Mouse (Mus musculus) liver, embryonic 16.5 days (tissue): ENCODE results near the gene Plekha4. TPM values are rescaled to one million over a fixed set of nuclear protein-coding genes. Genes with fewer than 3 reads are reported as not detected.

Experiments
- ATAC-seq: fragments of 200-750 bp; cut with Nextera tagmentation; 2 replicates; pipeline ENCODE4 v1.8.0; 2017; ENCODE audit warnings: low read depth, mild to moderate bottlenecking, moderate number of reproducible peaks, moderate library complexity
- H3K27ac ChIP-seq: fragments of 300-500 bp; sonication (generic); 2 replicates; pipeline ENCODE4 v1.5.1; 2014; ENCODE audit warnings: mild to moderate bottlenecking, low read length
- H3K27me3 ChIP-seq: fragments of 300-500 bp; sonication (generic); 2 replicates; pipeline ENCODE4 v1.6.1; 2014; ENCODE audit warnings: low read depth, low read length, mixed read lengths; ENCODE audit not compliant: control insufficient read depth, insufficient read depth
- H3K36me3 ChIP-seq: fragments of 300-500 bp; sonication (generic); 2 replicates; pipeline ENCODE4 v1.6.1; 2014; ENCODE audit warnings: mild to moderate bottlenecking; ENCODE audit not compliant: control insufficient read depth, insufficient read depth
- H3K4me1 ChIP-seq: fragments of 300-500 bp; sonication (generic); 2 replicates; pipeline ENCODE4 v1.6.1; 2014; ENCODE audit warnings: low read depth, low read length, mixed read lengths; ENCODE audit not compliant: control insufficient read depth
- H3K4me2 ChIP-seq: fragments of 300-500 bp; sonication (generic); 2 replicates; pipeline ENCODE4 v1.6.1; 2014; ENCODE audit warnings: low read depth, low read length, mixed read lengths
- H3K4me3 ChIP-seq: fragments of 300-500 bp; sonication (generic); 2 replicates; pipeline ENCODE4 v1.5.1; 2014; ENCODE audit warnings: low read depth, mild to moderate bottlenecking, low read length
- H3K9ac ChIP-seq: fragments of 300-500 bp; sonication (generic); 2 replicates; pipeline ENCODE4 v1.6.1; 2014; ENCODE audit warnings: low read depth, low read length
- H3K9me3 ChIP-seq: fragments of 300-500 bp; sonication (generic); replicated peaks from 2 replicates; pipeline ENCODE4 v1.6.1; 2016; ENCODE audit warnings: low read length; ENCODE audit not compliant: control insufficient read depth
- WGBS: fragments of 180-500 bp; shearing (Covaris S2); extraction: QIAGEN DNeasy Blood & Tissue Kit; methylation state at CpG from one replicate; pipeline ENCODE4 v1.1.7; 2014; ENCODE audit not compliant: insufficient replicate concordance; 5-methylcytosine and 5-hydroxymethylcytosine counted together
- polyA plus RNA-seq: library from polyadenylated mRNA; unstranded; fragments of >200 nt; fragmentation: Nextera tagmentation; extraction: Ambion mirVana; gene quantifications from 2 replicates; pipeline ENCODE4 v1.2.1, GENCODE M21; 2015

The Plekha4 gene
- polyA plus RNA-seq, 1 experiment from 2014 or later: 0.78 TPM

DNA sequence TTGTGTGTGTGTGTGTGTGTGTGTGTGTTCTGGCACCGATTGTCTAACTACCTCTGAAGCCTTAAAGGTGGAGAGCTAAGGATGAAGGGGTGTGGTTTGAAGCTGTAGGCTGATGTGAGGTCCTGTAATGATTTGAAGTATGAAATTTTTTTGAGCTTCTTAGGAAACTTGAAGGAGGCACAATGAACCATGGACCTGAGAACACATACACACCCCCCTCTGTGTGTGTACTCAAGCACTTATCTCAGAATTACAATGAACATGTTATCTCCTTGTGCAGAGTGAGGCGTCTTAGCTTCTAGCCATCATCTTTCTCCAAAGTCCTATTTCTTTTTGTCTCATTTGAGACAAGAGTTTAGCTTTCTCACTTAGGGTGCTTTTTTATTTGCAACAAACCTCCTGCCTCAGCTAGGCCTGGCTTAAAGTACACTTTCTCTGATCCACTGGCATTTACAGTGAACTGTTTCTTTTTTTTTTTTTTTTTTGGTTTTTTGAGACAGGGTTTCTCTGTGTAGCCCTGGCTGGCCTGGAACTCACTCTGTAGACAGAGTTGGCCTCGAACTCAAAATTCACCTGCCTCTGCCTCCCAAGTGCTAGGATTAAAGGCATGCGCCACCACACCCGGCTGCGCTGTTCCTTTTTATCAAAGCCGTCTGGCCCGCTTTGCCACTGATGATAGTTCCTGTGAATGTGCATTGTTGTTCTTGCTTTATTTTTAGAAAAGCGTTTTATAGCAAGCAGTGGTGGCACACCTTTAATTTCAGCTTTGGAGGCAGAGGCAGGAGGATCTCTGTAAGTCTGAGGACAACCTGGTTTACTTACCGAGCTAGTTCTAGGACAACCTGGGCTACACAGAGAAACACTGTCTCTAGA lies 42.7 kb downstream of the Plekha4 start:
- peak overlapping the region; percentile 63 for H3K4me3 ChIP-seq
- no peaks in the 10 kb centered on the region for H3K9me3 ChIP-seq
- peak; percentile 33; the same call in 1 of the 2 replicates for ATAC-seq
- WGBS: 29% methylated on average over 10 of the region's 10 CpGs
- H3K9ac ChIP-seq: peak overlapping the region; percentile 39; the same call in 1 of the 2 replicates
- H3K27ac ChIP-seq: peak overlapping the region; percentile 86
- H3K36me3 ChIP-seq: no peaks in the 10 kb centered on the region
- H3K4me2 ChIP-seq: peak overlapping the region; percentile 94
- peaks cover 62% of the 10 kb centered on the region for H3K4me1 ChIP-seq
- H3K27me3 ChIP-seq: no peaks in the 10 kb centered on the region

DNA sequence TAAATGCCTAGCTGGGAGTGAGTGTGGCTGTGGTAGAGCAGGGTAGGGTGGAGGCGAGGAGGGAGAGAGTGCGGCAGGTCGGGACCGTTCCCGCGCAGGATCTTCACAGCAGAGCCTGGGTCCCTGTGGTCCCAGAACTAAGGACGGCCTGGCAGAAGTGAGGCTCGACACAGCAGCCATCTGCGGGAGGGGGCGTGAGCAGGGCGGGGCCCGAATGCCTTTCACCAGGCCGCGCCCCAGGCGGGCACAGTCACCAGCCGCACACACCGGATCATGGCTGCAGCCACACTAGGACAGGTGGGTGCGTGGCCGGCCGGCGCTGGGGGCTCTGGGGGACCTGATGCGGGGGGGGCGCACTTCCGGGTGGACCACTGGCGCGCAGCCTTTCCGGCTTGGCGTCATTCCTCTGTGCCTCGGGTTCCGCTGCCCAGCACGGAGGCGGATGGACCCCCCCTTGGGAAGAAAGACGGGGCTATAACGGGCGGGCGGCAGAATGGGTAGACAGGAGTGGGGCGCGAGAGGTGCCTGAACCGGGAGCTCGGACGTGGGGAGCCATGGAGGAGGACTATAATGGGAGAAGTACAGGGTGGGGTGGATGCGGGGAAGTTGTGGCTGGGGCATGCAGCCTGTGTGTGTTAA lies 44.1 kb downstream of the Plekha4 start, which contains the start of gene Bcat2:
TSS of gene Bcat2 (plus strand) at position 51 of the 639 bp plus-strand sequence.
- 5% methylated on average over 41 of the region's 42 CpGs for WGBS
- Histone ChIP-seq H3K4me2 (peak within 1 kb of the TSS; percentile 94), H3K36me3 (no peaks in the 10 kb centered on the region), H3K27me3 (no peaks in the 10 kb centered on the region), H3K4me3 (peak within 1 kb of the TSS; percentile 65), H3K27ac (peak within 1 kb of the TSS; percentile 86), H3K9me3 (no peaks in the 10 kb centered on the region), H3K9ac (peak within 1 kb of the TSS; percentile 59), H3K4me1 (peaks cover 59% of the 10 kb centered on the region)
- peak; percentile 47 for ATAC-seq

DNA sequence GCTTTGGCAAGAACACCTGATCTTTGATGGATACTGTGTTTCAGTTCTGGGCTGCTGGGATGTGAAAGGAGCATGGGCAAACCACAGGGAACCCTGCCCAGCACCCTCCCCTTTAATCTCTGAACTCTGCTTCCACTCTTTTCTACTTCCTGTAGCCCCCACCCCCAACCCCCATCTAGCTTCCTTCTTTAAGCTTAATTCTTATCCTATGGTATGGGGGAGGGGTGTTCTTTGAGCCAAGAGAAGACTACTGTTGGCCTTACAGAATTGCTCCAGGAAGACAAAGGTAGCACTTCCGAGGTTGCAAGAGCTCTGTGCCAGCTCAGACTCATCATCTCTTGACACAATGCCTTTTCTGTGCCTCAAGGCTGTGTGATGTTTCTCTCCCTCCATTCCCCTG lies 45.8 kb downstream of the Plekha4 start:
- no peak for ATAC-seq
- Histone ChIP-seq H3K4me3 (peak overlapping the region; percentile 65; the same call in 1 of the 2 replicates), H3K4me2 (peak overlapping the region; percentile 73), H3K9me3 (no peaks in the 10 kb centered on the region), H3K9ac (no peak overlapping the region; the same call in 1 of the 2 replicates), H3K27me3 (no peaks in the 10 kb centered on the region), H3K4me1 (peaks cover 59% of the 10 kb centered on the region), H3K36me3 (0 out of 2 replicates have a peak, but pooled peaks cover 6% of the 10 kb centered on the region), H3K27ac (no peak overlapping the region; the same call in 1 of the 2 replicates)
- WGBS: 16% methylated on average over 1 of the region's 1 CpGs

DNA sequence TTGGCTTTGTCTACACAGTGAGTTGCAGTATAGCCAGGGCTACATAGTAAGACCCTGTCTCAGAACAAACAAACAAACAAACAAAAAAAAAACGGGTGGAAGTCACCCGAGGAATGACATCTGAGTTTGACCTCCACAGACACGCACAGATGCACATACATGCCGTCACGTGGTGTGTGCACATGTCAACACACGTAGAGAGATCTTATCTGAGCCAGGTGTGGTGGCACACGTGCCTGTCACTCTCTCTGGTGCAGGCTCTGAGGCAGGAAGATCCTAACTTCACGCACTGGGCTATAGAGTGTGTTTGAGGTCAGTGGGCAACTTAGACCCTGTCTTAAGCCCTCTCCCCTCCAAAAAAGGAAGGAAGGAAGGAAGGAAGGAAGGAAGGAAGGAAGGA lies 47.8 kb downstream of the Plekha4 start:
- H3K4me2 ChIP-seq: peak overlapping the region; percentile 53
- 48% methylated on average over 8 of the region's 8 CpGs for WGBS
- 0 out of 2 replicates have a peak, but pooled peaks cover 6% of the 10 kb centered on the region for H3K36me3 ChIP-seq
- peak overlapping the region; percentile 47 for H3K9ac ChIP-seq
- H3K4me1 ChIP-seq: peaks cover 41% of the 10 kb centered on the region
- peak overlapping the region; percentile 50 for H3K27ac ChIP-seq
- no peaks in the 10 kb centered on the region for H3K27me3 ChIP-seq
- no peaks in the 10 kb centered on the region for H3K9me3 ChIP-seq
- no peak for ATAC-seq
- H3K4me3 ChIP-seq: peak overlapping the region; percentile 58

DNA sequence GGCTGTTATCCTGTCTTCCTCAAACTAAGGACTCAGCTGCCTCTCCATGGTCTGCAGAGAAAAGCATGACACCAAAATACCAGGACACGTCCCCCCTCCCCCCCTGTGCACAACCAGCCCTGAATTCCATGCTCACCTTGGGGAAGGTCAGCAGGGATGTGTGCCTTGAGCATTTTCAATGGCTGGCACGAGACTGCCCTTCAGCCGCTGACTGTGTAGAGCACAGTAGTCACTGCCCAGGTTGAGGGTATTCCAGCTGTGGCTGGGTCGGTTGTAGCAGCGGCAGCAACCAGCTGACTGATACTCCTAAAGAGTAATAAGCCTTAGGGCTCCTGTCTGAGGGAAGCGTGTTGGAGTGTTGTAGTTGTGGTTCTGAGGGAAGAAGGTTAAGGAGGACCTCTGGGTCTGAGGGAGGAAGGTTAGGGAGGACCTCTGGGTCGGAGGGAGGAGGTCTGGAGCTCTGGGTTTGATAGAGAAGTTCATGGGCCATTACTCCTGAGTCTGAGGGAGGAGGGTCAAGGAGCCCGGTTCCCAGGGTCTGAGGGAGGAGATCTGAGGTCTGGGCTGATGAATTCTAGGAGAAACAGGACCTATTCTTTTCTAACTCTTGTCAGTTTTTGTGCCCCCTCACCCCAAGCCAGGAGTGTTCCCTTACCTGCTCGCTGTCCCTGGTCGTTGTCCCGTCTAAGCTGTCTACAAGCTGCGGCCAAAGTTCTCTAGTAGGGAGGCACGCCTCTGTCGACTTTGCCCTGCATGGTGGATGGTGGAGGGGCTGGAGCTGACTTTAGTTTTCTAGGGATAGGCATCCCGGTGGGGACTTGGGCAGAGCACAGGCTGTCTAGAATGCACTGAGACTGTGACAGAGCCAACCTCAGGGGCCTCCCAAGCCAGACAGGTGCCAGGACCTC lies 48.6 kb downstream of the Plekha4 start:
- peak overlapping the region; percentile 62 for H3K27ac ChIP-seq
- H3K4me3 ChIP-seq: peak overlapping the region; percentile 58
- WGBS: 64% methylated on average over 15 of the region's 15 CpGs
- peak overlapping the region; percentile 53 for H3K4me2 ChIP-seq
- H3K4me1 ChIP-seq: peaks cover 33% of the 10 kb centered on the region
- ATAC-seq: peak; percentile 68
- peak overlapping the region; percentile 54 for H3K9ac ChIP-seq
- no peaks in the 10 kb centered on the region for H3K27me3 ChIP-seq
- no peaks in the 10 kb centered on the region for H3K9me3 ChIP-seq
- H3K36me3 ChIP-seq: 0 out of 2 replicates have a peak, but pooled peaks cover 6% of the 10 kb centered on the region

DNA sequence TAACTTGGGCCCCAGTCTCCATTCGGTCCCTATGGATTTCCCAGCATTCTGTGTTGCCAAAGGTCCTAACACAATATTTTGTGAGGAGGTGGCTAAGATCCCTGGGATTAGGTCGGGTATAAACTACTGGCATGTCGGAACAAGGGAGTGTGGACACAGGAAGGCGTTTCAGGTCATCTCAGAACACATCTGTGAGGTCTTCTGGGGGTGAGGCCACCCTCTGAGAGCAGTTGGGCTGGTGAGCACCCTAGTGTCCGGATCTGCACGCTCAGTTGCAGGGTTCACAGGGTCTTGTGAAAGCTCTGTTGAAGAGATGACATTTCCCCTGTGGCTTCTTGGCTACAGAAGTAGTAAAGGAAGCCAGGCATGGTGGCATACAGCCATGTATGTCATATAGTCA lies 59.8 kb downstream of the Plekha4 start:
- WGBS: 74% methylated on average over 6 of the region's 6 CpGs
- no peaks in the 10 kb centered on the region for H3K9me3 ChIP-seq
- no peaks in the 10 kb centered on the region for H3K27me3 ChIP-seq
- H3K27ac ChIP-seq: no peak overlapping the region
- H3K4me3 ChIP-seq: no peak overlapping the region
- peaks cover 4% of the 10 kb centered on the region for H3K4me1 ChIP-seq
- H3K4me2 ChIP-seq: no peak overlapping the region
- no peak for ATAC-seq
- peaks cover 9% of the 10 kb centered on the region; the same call in 1 of the 2 replicates for H3K36me3 ChIP-seq
- no peak overlapping the region for H3K9ac ChIP-seq

DNA sequence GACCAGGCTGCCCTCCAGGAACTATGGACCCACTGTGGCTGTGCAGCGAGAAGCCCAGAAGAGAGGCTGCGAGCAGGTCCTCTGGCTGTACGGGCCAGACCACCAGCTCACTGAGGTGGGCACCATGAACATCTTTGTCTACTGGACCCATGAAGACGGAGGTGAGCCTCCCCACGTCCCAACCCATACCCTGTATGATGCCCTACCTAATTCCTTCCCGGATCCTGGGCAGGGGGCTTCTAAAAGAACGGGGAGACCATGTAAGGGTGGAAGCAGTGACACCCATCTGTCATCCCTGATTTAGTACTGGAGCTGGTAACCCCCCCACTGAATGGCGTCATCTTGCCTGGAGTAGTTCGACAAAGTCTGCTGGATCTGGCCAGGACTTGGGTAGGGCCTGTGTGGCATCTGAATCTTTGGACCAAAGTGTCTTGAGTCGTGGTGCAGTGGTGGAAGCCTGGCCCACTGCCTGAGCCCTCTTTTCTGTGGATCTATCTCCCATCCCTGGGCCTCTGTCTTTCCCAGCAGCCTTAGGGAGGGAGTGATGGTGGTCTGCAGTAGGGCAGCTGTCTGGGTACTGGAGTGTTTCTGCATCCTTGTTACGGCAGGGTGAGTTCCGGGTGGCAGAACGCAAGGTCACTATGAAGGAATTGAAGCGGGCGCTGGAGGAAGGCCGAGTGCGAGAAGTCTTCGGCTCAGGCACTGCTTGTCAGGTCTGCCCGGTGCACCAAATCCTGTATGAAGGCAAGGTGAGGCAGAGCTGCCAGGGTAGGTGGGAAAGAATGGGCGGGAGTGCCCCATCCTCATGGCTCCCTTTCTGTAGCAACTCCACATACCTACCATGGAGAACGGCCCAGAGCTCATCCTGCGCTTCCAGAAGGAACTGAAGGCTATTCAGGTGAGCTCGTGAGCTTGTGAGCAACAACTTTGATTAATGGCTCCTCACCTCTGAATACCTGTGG lies 61.8 kb downstream of the Plekha4 start:
- Histone ChIP-seq H3K9ac (no peak overlapping the region), H3K36me3 (peaks cover 7% of the 10 kb centered on the region; the same call in 1 of the 2 replicates), H3K27ac (no peak overlapping the region), H3K27me3 (no peaks in the 10 kb centered on the region), H3K4me1 (peaks cover 6% of the 10 kb centered on the region), H3K9me3 (no peaks in the 10 kb centered on the region), H3K4me3 (no peak overlapping the region), H3K4me2 (no peak overlapping the region)
- ATAC-seq: no peak
- WGBS: 86% methylated on average over 23 of the region's 23 CpGs
